Mouse (Mus musculus) activated CD4-positive, CD25-positive, alpha-beta regulatory T cell, adult 9 weeks (primary cell): ENCODE measurements around the gene Pofut2. TPM values are rescaled to one million over a fixed set of nuclear protein-coding genes. Genes with fewer than 3 reads are reported as not detected.

Experiments
- polyA plus RNA-seq: library from polyadenylated mRNA; unstranded; fragments of 100-300 nt; shearing (Covaris generic); gene quantifications from one replicate; pipeline ENCODE4 v1.2.1, GENCODE M21; 2017

Gene Pofut2
- 47.4 TPM for polyA plus RNA-seq

DNA sequence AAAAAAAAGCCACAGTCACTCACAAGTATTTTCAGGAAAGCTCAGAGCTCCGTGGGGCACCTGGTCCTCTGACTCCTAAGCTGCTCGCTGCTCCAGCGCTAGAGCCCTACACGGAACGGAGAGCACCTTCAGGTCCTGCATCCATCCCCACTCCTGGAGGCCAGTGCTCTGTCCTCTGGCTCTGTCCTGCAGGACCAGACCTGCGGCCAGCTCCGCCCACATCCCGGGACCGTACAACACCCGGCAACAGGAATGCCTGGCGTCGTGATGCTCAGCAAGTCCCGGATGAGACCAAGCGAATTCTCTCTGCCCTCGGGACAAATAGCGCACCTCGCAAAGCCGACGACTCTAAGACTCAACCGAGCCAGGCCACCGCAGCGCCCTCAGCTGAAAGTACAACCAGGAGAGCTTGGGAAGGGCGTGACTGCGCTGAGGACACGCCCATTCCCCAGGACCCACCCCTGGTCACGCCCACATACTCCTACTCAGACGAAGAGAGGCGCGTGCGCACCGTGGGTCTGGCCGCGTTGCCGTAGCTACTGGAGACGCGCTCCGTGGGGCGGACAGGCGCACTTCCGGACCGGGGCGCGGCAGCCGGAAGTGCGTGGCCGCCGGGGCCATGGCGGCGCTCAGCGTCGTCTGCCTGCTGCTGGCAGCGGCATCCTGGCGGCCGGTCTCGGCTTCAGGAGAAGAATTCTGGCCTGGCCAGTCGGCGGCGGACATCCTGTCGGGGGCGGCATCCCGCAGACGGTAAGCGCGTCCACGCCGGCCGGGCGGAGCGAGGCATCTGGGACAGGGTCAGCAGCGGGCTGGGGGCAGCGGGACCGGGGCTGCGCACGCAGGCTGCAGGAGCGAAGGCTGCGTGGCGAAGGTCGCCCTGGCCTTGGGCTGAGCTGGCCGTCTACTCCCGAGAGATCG is at the start of gene Pofut2:
Pofut2 (plus strand) TSS at position 515 of the 918 bp plus-strand sequence.

Other genes with a start within 250 kb of the Pofut2 start
- 57.5 TPM for gene Slc19a1, start 227.0 kb upstream of the Pofut2 start, polyA plus RNA-seq
- gene Col18a1, start 92.7 kb upstream of the Pofut2 start, polyA plus RNA-seq: 0.44 TPM
- gene Adarb1, start 159.1 kb downstream of the Pofut2 start, polyA plus RNA-seq: 1.1 TPM